Mouse (Mus musculus): ENCODE measurements around the gene Med13l. TPM values are rescaled to one million over a fixed set of nuclear protein-coding genes. Genes with fewer than 3 reads are reported as not detected.

Med13l gene
- polyA plus RNA-seq, 1 experiment: 7.3 TPM

DNA sequence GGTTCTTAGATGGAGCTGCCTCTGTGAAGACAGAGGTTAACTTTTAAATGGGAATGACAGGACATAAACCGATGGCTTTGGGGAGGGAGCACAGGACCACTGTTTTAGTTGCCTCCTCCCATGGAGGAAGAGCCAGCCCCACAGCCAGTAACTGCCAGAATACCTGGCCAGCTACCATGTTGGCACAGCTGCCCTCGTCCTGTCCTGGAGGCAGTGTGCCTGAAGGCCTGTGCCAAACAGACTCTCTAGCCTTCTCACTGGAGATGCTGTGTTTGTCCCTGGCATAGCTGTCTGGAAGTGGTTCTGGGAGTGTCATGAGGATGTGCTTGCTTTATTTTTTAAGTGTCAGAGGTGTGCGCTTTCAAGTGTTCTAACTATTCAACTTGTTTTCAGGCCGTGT is 173.1 kb downstream of the Med13l start:
- H3K27ac ChIP-seq (ENCODE audit: control insufficient read depth, insufficient read depth, low read depth, low read length): no peak overlapping the region
- peaks cover 4% of the 10 kb centered on the region for H3K36me3 ChIP-seq (ENCODE audit: control insufficient read depth, insufficient read depth, low read length)
- H3K27me3 ChIP-seq (ENCODE audit: control insufficient read depth, insufficient read depth, low read length): no peaks in the 10 kb centered on the region
- TF ChIP-seq CTCF (IDR thresholded peaks at IDR 0.05; ENCODE audit: control insufficient read depth, insufficient read depth, insufficient replicate concordance, low read depth, low read length) (no peak), POLR2A (IDR thresholded peaks at IDR 0.05; ENCODE audit: control insufficient read depth, low read depth, low read length) (no peak)
- no peaks in the 10 kb centered on the region for H3K4me1 ChIP-seq (ENCODE audit: control insufficient read depth, insufficient read depth, low read length)
- no peak overlapping the region for H3K4me3 ChIP-seq (ENCODE audit: control insufficient read depth, low read depth, low read length)

DNA sequence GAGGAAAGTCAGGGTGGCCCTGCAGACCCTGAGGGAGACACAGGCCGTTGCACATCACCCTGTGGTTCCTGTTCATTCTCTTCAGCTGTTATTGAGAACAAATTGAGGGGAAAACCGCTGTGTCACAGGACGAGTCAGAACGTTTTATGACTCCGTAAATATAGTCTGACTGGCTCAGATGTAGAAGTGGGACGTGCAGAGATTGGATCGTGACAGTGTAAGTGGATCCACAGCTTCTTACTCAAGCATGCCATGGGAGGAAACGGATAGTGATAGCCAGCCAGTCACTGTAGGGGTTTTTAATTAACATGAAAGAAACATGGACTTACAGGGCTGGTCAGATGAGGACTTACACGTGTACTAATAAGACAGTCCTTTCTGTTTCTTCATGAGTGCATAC is 174.0 kb downstream of the Med13l start:
- H3K4me1 ChIP-seq (ENCODE audit: control insufficient read depth, insufficient read depth, low read length): no peaks in the 10 kb centered on the region
- H3K4me3 ChIP-seq (ENCODE audit: control insufficient read depth, low read depth, low read length): no peak overlapping the region
- no peaks in the 10 kb centered on the region for H3K27me3 ChIP-seq (ENCODE audit: control insufficient read depth, insufficient read depth, low read length)
- H3K27ac ChIP-seq (ENCODE audit: control insufficient read depth, insufficient read depth, low read depth, low read length): no peak overlapping the region
- H3K36me3 ChIP-seq (ENCODE audit: control insufficient read depth, insufficient read depth, low read length): peaks cover 4% of the 10 kb centered on the region
- TF ChIP-seq CTCF (IDR thresholded peaks at IDR 0.05; ENCODE audit: control insufficient read depth, insufficient read depth, insufficient replicate concordance, low read depth, low read length): no peak
- no peak for TF ChIP-seq POLR2A (IDR thresholded peaks at IDR 0.05; ENCODE audit: control insufficient read depth, low read depth, low read length)

DNA sequence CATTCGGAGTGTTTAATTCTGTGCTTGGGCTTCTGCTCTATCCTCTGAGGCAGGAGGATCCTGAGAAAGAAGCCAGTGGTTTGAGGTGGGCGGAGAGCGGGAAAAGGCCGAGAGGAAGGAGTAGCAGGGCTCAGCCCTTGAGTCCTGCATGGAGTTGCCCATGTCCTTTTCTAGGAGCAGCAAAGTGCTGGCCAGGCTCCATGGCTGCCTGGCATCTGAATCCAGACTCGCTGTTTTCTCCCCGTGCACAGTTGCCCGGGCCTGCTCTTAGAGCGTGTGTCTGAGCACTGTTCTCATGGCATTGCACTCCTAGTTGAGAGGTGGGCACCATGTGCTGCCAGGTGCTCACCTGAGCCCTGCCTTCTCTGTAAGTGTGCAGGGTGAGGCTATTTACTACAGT is 175.3 kb downstream of the Med13l start:
- Histone ChIP-seq H3K36me3 (ENCODE audit: control insufficient read depth, insufficient read depth, low read length) (peaks cover 4% of the 10 kb centered on the region), H3K4me3 (ENCODE audit: control insufficient read depth, low read depth, low read length) (no peak overlapping the region), H3K4me1 (ENCODE audit: control insufficient read depth, insufficient read depth, low read length) (no peaks in the 10 kb centered on the region), H3K27ac (ENCODE audit: control insufficient read depth, insufficient read depth, low read depth, low read length) (no peak overlapping the region), H3K27me3 (ENCODE audit: control insufficient read depth, insufficient read depth, low read length) (no peaks in the 10 kb centered on the region)
- TF ChIP-seq CTCF (IDR thresholded peaks at IDR 0.05; ENCODE audit: control insufficient read depth, insufficient read depth, insufficient replicate concordance, low read depth, low read length): no peak

DNA sequence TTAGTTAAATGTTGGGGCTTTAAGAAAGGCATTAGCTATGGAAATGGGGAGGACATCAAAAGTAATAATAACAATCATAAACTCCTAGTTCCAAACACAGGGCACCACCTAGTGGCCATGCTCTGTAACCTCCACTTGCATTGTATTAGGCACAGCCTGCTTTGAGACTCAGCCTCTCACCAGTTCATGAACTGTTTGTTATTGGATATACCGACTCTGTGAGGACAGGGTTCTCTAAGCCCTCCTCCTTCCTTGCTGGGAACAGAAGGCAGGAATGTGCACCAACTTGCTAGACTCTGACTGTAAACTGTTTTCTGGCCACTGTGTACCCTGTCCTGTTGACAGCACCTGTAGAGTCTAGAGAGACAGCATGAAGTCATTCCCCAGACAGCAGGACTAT is 177.1 kb downstream of the Med13l start:
- no peak overlapping the region for H3K27ac ChIP-seq (ENCODE audit: control insufficient read depth, insufficient read depth, low read depth, low read length)
- H3K4me3 ChIP-seq (ENCODE audit: control insufficient read depth, low read depth, low read length): no peak overlapping the region
- no peaks in the 10 kb centered on the region for H3K27me3 ChIP-seq (ENCODE audit: control insufficient read depth, insufficient read depth, low read length)
- peaks cover 4% of the 10 kb centered on the region for H3K36me3 ChIP-seq (ENCODE audit: control insufficient read depth, insufficient read depth, low read length)
- no peaks in the 10 kb centered on the region for H3K4me1 ChIP-seq (ENCODE audit: control insufficient read depth, insufficient read depth, low read length)
- TF ChIP-seq CTCF (IDR thresholded peaks at IDR 0.05; ENCODE audit: control insufficient read depth, insufficient read depth, insufficient replicate concordance, low read depth, low read length) (no peak; the same call in 1 of the 2 replicates), POLR2A (IDR thresholded peaks at IDR 0.05; ENCODE audit: control insufficient read depth, low read depth, low read length) (no peak)

DNA sequence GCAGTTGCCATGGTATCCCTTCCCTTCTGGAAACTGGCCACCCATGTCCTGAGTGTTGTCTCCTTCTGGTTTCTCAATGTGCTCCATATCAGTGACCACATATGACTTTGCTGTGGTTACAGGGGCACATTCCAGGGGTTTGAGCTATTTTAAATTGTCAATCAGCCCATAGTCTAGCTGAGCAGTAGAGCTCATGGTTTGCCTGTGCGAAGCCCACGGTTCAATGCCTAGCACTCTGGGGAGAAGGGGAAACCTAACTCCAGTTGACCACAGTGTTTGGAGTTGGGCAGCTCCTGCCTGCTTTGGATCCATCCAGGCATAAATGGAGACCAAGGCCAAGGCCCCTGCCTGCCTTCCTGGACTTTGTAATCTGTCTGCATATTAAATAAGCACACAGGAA is 182.6 kb downstream of the Med13l start:
- Histone ChIP-seq H3K27me3 (ENCODE audit: control insufficient read depth, insufficient read depth, low read length) (no peaks in the 10 kb centered on the region), H3K4me3 (ENCODE audit: control insufficient read depth, low read depth, low read length) (no peak overlapping the region), H3K36me3 (ENCODE audit: control insufficient read depth, insufficient read depth, low read length) (peaks cover 5% of the 10 kb centered on the region), H3K4me1 (ENCODE audit: control insufficient read depth, insufficient read depth, low read length) (no peaks in the 10 kb centered on the region), H3K27ac (ENCODE audit: control insufficient read depth, insufficient read depth, low read depth, low read length) (no peak overlapping the region)
- TF ChIP-seq CTCF (IDR thresholded peaks at IDR 0.05; ENCODE audit: control insufficient read depth, insufficient read depth, insufficient replicate concordance, low read depth, low read length) (no peak), POLR2A (IDR thresholded peaks at IDR 0.05; ENCODE audit: control insufficient read depth, low read depth, low read length) (no peak)

DNA sequence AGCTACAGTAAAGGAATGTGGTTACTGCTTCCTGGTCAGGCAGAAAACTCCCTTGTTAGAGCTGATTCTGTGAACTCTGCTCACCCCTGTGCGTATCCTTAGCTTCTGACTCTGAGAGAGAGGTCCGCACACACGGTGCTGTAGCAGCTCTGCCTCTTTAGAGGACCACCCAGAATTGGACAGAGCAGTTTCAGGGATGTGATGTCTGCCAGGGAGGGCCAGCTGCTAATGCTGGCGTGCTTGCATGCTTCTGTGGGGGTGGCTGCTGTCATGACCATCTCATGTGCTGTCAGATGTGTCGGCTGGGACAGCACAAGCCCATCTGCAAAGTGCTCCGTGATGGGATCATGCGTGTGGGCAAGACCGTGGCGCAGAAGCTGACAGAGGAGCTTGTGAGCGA is 186.5 kb downstream of the Med13l start:
- Histone ChIP-seq H3K36me3 (ENCODE audit: control insufficient read depth, insufficient read depth, low read length) (peaks cover 9% of the 10 kb centered on the region), H3K27me3 (ENCODE audit: control insufficient read depth, insufficient read depth, low read length) (no peaks in the 10 kb centered on the region), H3K4me3 (ENCODE audit: control insufficient read depth, low read depth, low read length) (no peak overlapping the region), H3K27ac (ENCODE audit: control insufficient read depth, insufficient read depth, low read depth, low read length) (no peak overlapping the region), H3K4me1 (ENCODE audit: control insufficient read depth, insufficient read depth, low read length) (no peaks in the 10 kb centered on the region)
- TF ChIP-seq CTCF (IDR thresholded peaks at IDR 0.05; ENCODE audit: control insufficient read depth, insufficient read depth, insufficient replicate concordance, low read depth, low read length) (no peak), POLR2A (IDR thresholded peaks at IDR 0.05; ENCODE audit: control insufficient read depth, low read depth, low read length) (no peak)

DNA sequence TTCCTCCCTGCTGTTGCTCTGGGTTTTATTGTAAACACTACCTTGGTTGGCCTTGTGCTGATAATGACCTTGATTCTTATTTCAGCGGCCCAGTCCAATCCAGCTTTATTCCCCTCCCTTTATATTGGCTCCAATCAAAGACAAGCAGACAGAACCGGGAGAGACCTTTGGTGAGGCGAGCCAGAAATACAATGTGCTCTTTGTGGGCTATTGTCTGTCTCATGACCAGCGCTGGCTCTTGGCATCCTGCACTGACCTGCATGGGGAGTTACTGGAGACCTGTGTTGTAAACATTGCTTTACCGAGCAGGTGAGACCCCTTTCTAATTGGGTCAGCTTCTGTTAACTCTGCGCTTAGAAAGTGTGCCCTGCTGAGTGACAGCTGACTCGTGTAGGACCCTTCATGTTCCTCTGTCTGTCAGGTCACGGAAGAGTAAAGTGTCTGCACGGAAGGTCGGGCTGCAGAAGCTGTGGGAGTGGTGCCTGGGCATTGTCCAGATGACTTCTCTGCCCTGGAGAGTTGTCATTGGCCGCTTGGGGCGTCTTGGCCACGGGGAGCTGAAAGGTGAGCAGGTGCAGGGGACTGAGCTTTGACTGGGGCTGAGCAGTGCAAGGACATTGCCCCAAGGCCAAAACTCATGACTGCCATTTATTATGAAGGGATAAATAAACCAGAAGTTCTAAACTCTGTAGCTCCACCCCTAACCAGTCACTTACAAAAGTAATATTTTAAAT is 191.1 kb downstream of the Med13l start:
- Histone ChIP-seq H3K4me3 (ENCODE audit: control insufficient read depth, low read depth, low read length) (no peak overlapping the region), H3K27ac (ENCODE audit: control insufficient read depth, insufficient read depth, low read depth, low read length) (no peak overlapping the region), H3K4me1 (ENCODE audit: control insufficient read depth, insufficient read depth, low read length) (no peaks in the 10 kb centered on the region), H3K27me3 (ENCODE audit: control insufficient read depth, insufficient read depth, low read length) (no peaks in the 10 kb centered on the region), H3K36me3 (ENCODE audit: control insufficient read depth, insufficient read depth, low read length) (peaks cover 4% of the 10 kb centered on the region)
- no peak for TF ChIP-seq POLR2A (IDR thresholded peaks at IDR 0.05; ENCODE audit: control insufficient read depth, low read depth, low read length)
- no peak for TF ChIP-seq CTCF (IDR thresholded peaks at IDR 0.05; ENCODE audit: control insufficient read depth, insufficient read depth, insufficient replicate concordance, low read depth, low read length)

Measured in testis, adult 2 months (tissue).